In genomic region chr5:124206481-124207038, GRCm38 (mm10) we compare ENCODE assay signal across 8 mouse cellular contexts. TPM values are rescaled to one million over a fixed set of nuclear protein-coding genes. Genes with fewer than 3 reads are reported as not detected.
DNase-seq lines count a peak whose midpoint lies in the region; ATAC-seq and TF ChIP-seq lines count a peak whose summit lies in the region.

No protein-coding gene starts in this region.

- H3K9ac ChIP-seq in forebrain, postnatal 0 days = no peak overlapping the region
- no peak overlapping the region for H3K9ac ChIP-seq in hindbrain, embryonic 11.5 days (ENCODE audit: low read depth, low read length)
- H3K9ac ChIP-seq in lung, postnatal 0 days (replicated peaks; ENCODE audit: low read depth) = no peak overlapping the region

- no peaks in the 10 kb centered on the region for H3K36me3 ChIP-seq in forebrain, embryonic 10.5 days (replicated peaks)
- no peaks in the 10 kb centered on the region for H3K36me3 ChIP-seq in forebrain, postnatal 0 days (ENCODE audit: insufficient read depth)
- H3K36me3 ChIP-seq in embryonic facial prominence, embryonic 10.5 days (replicated peaks) = no peaks in the 10 kb centered on the region
- H3K36me3 ChIP-seq in hindbrain, embryonic 11.5 days (ENCODE audit: control insufficient read depth, insufficient read depth, low read length) = no peaks in the 10 kb centered on the region
- H3K36me3 ChIP-seq in lung, postnatal 0 days (ENCODE audit: insufficient read depth, low read length) = no peaks in the 10 kb centered on the region

- H3K4me1 ChIP-seq in forebrain, embryonic 10.5 days = peaks cover 61% of the 10 kb centered on the region
- no peaks in the 10 kb centered on the region for H3K4me1 ChIP-seq in forebrain, postnatal 0 days (ENCODE audit: insufficient read depth)
- H3K4me1 ChIP-seq in embryonic facial prominence, embryonic 10.5 days = peaks cover 78% of the 10 kb centered on the region
- H3K4me1 ChIP-seq in hindbrain, embryonic 11.5 days (replicated peaks; ENCODE audit: control insufficient read depth, insufficient read depth, low read length) = peaks cover 8% of the 10 kb centered on the region
- peaks cover 28% of the 10 kb centered on the region for H3K4me1 ChIP-seq in lung, postnatal 0 days (ENCODE audit: insufficient read depth, low read depth, low read length)

- H3K4me3 ChIP-seq in forebrain, embryonic 10.5 days = no peak overlapping the region
- no peak overlapping the region for H3K4me3 ChIP-seq in forebrain, postnatal 0 days (ENCODE audit: low read depth, low read length)
- H3K4me3 ChIP-seq in embryonic facial prominence, embryonic 10.5 days = no peak overlapping the region
- H3K4me3 ChIP-seq in hindbrain, embryonic 11.5 days (ENCODE audit: low read depth, low read length) = no peak overlapping the region
- no peak overlapping the region for H3K4me3 ChIP-seq in lung, postnatal 0 days (ENCODE audit: low read depth, low read length)

- ATAC-seq in forebrain, postnatal 0 days = no peak
- ATAC-seq in hindbrain, embryonic 11.5 days (ENCODE audit: low FRiP score) = peak; percentile 35; the same call in 1 of the 2 replicates
- ATAC-seq in lung, postnatal 0 days = peak; percentile 88
- ATAC-seq in granulocyte monocyte progenitor cell, adult 5-6 weeks (replicated peaks; ENCODE audit: poor library complexity, severe bottlenecking) = no peak

- 60% methylated on average over 13 of the region's 13 CpGs for WGBS in forebrain, embryonic 10.5 days
- WGBS in forebrain, postnatal 0 days = 63% methylated on average over 13 of the region's 13 CpGs
- WGBS in embryonic facial prominence, embryonic 10.5 days = 41% methylated on average over 13 of the region's 13 CpGs
- whole genome bisulfite sequencing in hindbrain, embryonic 11.5 days = 46% methylated on average over 13 of the region's 13 CpGs
- 34% methylated on average over 13 of the region's 13 CpGs for WGBS in lung, postnatal 0 days

- no peak for DNase-seq in forebrain, embryonic 10.5 days (ENCODE audit: extremely low spot score, low spot score)
- no peak for DNase-seq in forebrain, postnatal 0 days
- DNase-seq in embryonic facial prominence, embryonic 10.5 days (ENCODE audit: low spot score) = peak; percentile 63
- peak; percentile 42 for DNase-seq in hindbrain, embryonic 11.5 days (ENCODE audit: low spot score)
- peak; percentile 92 for DNase-seq in lung, postnatal 0 days (ENCODE audit: low spot score)
- DNase-seq in thymus, postnatal 25 days = no peak
- no peak for DNase-seq in spleen, postnatal 14 days (ENCODE audit: low spot score in 2 of 2)

- TF ChIP-seq CTCF in forebrain, postnatal 0 days (IDR thresholded peaks at IDR 0.05; ENCODE audit: low read depth) = no peak
- peak; percentile 35 for TF ChIP-seq CTCF in lung, postnatal 0 days (IDR thresholded peaks at IDR 0.05)

- TF ChIP-seq EP300 in lung, postnatal 0 days (IDR thresholded peaks at IDR 0.05) = peak; percentile 75; the same call in 1 of the 2 replicates

- H3K27me3 ChIP-seq in forebrain, embryonic 10.5 days (ENCODE audit: poor library complexity, severe bottlenecking) = no peaks in the 10 kb centered on the region
- no peaks in the 10 kb centered on the region for H3K27me3 ChIP-seq in forebrain, postnatal 0 days (ENCODE audit: insufficient read depth, low read length)
- H3K27me3 ChIP-seq in embryonic facial prominence, embryonic 10.5 days (replicated peaks; ENCODE audit: low read depth, poor library complexity, severe bottlenecking) = no peaks in the 10 kb centered on the region
- H3K27me3 ChIP-seq in hindbrain, embryonic 11.5 days (ENCODE audit: control insufficient read depth, insufficient read depth, low read length) = no peaks in the 10 kb centered on the region
- no peaks in the 10 kb centered on the region for H3K27me3 ChIP-seq in lung, postnatal 0 days (replicated peaks; ENCODE audit: insufficient read depth, low read length)

- peak overlapping the region; percentile 66 for H3K27ac ChIP-seq in forebrain, embryonic 10.5 days
- H3K27ac ChIP-seq in forebrain, postnatal 0 days (ENCODE audit: low read depth, low read length) = no peak overlapping the region
- H3K27ac ChIP-seq in embryonic facial prominence, embryonic 10.5 days (replicated peaks) = peak overlapping the region; percentile 0; the same call in 1 of the 2 replicates
- H3K27ac ChIP-seq in hindbrain, embryonic 11.5 days (ENCODE audit: low read depth, low read length) = no peak overlapping the region
- peak overlapping the region; percentile 39 for H3K27ac ChIP-seq in lung, postnatal 0 days (ENCODE audit: low read length)

- H3K4me2 ChIP-seq in forebrain, postnatal 0 days (ENCODE audit: low read depth) = no peak overlapping the region
- no peak overlapping the region for H3K4me2 ChIP-seq in hindbrain, embryonic 11.5 days (replicated peaks; ENCODE audit: low read depth, low read length)
- H3K4me2 ChIP-seq in lung, postnatal 0 days (replicated peaks; ENCODE audit: low read depth, low read length) = no peak overlapping the region

- no peaks in the 10 kb centered on the region for H3K9me3 ChIP-seq in forebrain, embryonic 10.5 days
- no peaks in the 10 kb centered on the region for H3K9me3 ChIP-seq in forebrain, postnatal 0 days (ENCODE audit: low read length)
- H3K9me3 ChIP-seq in embryonic facial prominence, embryonic 10.5 days = no peaks in the 10 kb centered on the region
- H3K9me3 ChIP-seq in hindbrain, embryonic 11.5 days (ENCODE audit: control insufficient read depth, low read length) = no peaks in the 10 kb centered on the region
- no peaks in the 10 kb centered on the region for H3K9me3 ChIP-seq in lung, postnatal 0 days (ENCODE audit: low read length)

RNA-seq across cellular contexts. Expression of gene Pitpnm2, which starts 43.0 kb away (rescaled TPM):
- polyA plus RNA-seq in forebrain, embryonic 10.5 days (2016; fragmentation: Nextera tagmentation; extraction: Ambion mirVana) = 2.1 and 3.0 TPM in 2 replicates
- total RNA-seq in forebrain, postnatal 0 days (2014; rRNA removed) = 33.8 and 38.4 TPM in 2 replicates
- polyA plus RNA-seq in forebrain, postnatal 0 days (2015; fragmentation: Nextera tagmentation; extraction: Ambion mirVana) = 9.2 and 10.1 TPM in 2 replicates
- 3.2 and 4.0 TPM in 2 replicates for polyA plus RNA-seq in embryonic facial prominence, embryonic 10.5 days (2016; fragmentation: Nextera tagmentation; extraction: Ambion mirVana)
- 5.1 and 6.0 TPM in 2 replicates for polyA plus RNA-seq in hindbrain, embryonic 11.5 days (2014; fragmentation: Nextera tagmentation; extraction: Ambion mirVana)
- 9.2 and 10.5 TPM in 2 replicates for polyA plus RNA-seq in lung, postnatal 0 days (2015; fragmentation: Nextera tagmentation; extraction: Ambion mirVana)
- total RNA-seq in granulocyte monocyte progenitor cell, adult 5-6 weeks (2014; fragmentation: Nextera tagmentation) = 8.8 and 10.4 TPM in 2 replicates
- total RNA-seq in granulocyte monocyte progenitor cell, adult 5-6 weeks (2017) = 3.1 and 4.1 TPM in 2 replicates

Comparison
In these comparisons a context has a peak if more than half of its experiments do, and no peak if none do; other contexts are left out.
1. H3K27ac ChIP-seq: peak in forebrain, embryonic 10.5 days (single experiment), embryonic facial prominence, embryonic 10.5 days (single experiment) and lung, postnatal 0 days (single experiment); none in forebrain, postnatal 0 days (single experiment) and hindbrain, embryonic 11.5 days (single experiment).
2. DNase-seq: peak in embryonic facial prominence, embryonic 10.5 days (single experiment), hindbrain, embryonic 11.5 days (single experiment) and lung, postnatal 0 days (single experiment); none in forebrain, embryonic 10.5 days (single experiment), forebrain, postnatal 0 days (single experiment), thymus, postnatal 25 days (single experiment) and spleen, postnatal 14 days (0 of 2).
3. ATAC-seq: peak in hindbrain, embryonic 11.5 days (single experiment) and lung, postnatal 0 days (single experiment); none in forebrain, postnatal 0 days (single experiment) and granulocyte monocyte progenitor cell, adult 5-6 weeks (single experiment).